Mouse (Mus musculus) limb, embryonic 12.5 days (tissue): Measurements from ENCODE around the gene Acadl. TPM values are rescaled to one million over a fixed set of nuclear protein-coding genes. Genes with fewer than 3 reads are reported as not detected.

Experiments used
- ATAC-seq: fragments of 200-750 bp; cut with Nextera tagmentation; 2 replicates; pipeline ENCODE4 v1.8.0; 2017; ENCODE audit warnings: low read depth, moderate TSS enrichment; ENCODE audit not compliant: insufficient number of reproducible peaks, insufficient read depth, low FRiP score, low TSS enrichment
- H3K27ac ChIP-seq: fragments of 300-500 bp; sonication (generic); 2 replicates; pipeline ENCODE4 v1.5.1; 2016; ENCODE audit warnings: mild to moderate bottlenecking, moderate library complexity
- H3K27me3 ChIP-seq: fragments of 300-500 bp; sonication (generic); 2 replicates; pipeline ENCODE4 v1.6.1; 2016; ENCODE audit warnings: mild to moderate bottlenecking, moderate library complexity
- H3K36me3 ChIP-seq: fragments of 300-500 bp; sonication (generic); 2 replicates; pipeline ENCODE4 v1.6.1; 2016; ENCODE audit warnings: mild to moderate bottlenecking, moderate library complexity
- H3K4me1 ChIP-seq: fragments of 300-500 bp; sonication (generic); replicated peaks from 2 replicates; pipeline ENCODE4 v1.6.1; 2016
- H3K4me2 ChIP-seq: fragments of 300-500 bp; sonication (generic); 2 replicates; pipeline ENCODE4 v1.6.1; 2016; ENCODE audit warnings: mild to moderate bottlenecking, moderate library complexity
- H3K4me3 ChIP-seq: fragments of 300-500 bp; sonication (generic); replicated peaks from 2 replicates; pipeline ENCODE4 v1.5.1; 2016; ENCODE audit warnings: mild to moderate bottlenecking
- H3K9ac ChIP-seq: fragments of 300-500 bp; sonication (generic); replicated peaks from 2 replicates; pipeline ENCODE4 v1.6.1; 2016; ENCODE audit warnings: mild to moderate bottlenecking, moderate library complexity
- H3K9me3 ChIP-seq: fragments of 300-500 bp; sonication (generic); 2 replicates; pipeline ENCODE4 v1.6.1; 2016; ENCODE audit warnings: mild to moderate bottlenecking, moderate library complexity
- WGBS: fragments of 180-500 bp; shearing (Covaris S2); methylation state at CpG from one replicate; pipeline ENCODE4 v1.1.7; 2016; 5-methylcytosine and 5-hydroxymethylcytosine counted together
- polyA plus RNA-seq: library from polyadenylated mRNA; unstranded; fragments of >200 nt; fragmentation: Nextera tagmentation; extraction: Ambion mirVana; gene quantifications from 2 replicates; pipeline ENCODE4 v1.2.1, GENCODE M21; 2016

Acadl gene
- polyA plus RNA-seq, 1 experiment from 2014 or later: 66.1 TPM

GRCm38 (mm10) chr1:66874740-66875139, 11.7 kb upstream of the Acadl start:
- H3K27me3 ChIP-seq: no peaks in the 10 kb centered on the region
- no peak overlapping the region for H3K4me3 ChIP-seq
- H3K27ac ChIP-seq: no peak overlapping the region
- H3K4me2 ChIP-seq: no peak overlapping the region
- H3K9ac ChIP-seq: no peak overlapping the region
- ATAC-seq: no peak
- H3K36me3 ChIP-seq: no peaks in the 10 kb centered on the region
- 88% methylated on average over 6 of the region's 6 CpGs for WGBS
- peaks cover 14% of the 10 kb centered on the region for H3K9me3 ChIP-seq
- H3K4me1 ChIP-seq: no peaks in the 10 kb centered on the region

GRCm38 (mm10) chr1:66871591-66871990, 8.5 kb upstream of the Acadl start:
- H3K9me3 ChIP-seq: no peaks in the 10 kb centered on the region
- no peaks in the 10 kb centered on the region for H3K36me3 ChIP-seq
- no peaks in the 10 kb centered on the region for H3K27me3 ChIP-seq
- H3K4me2 ChIP-seq: no peak overlapping the region
- 87% methylated on average over 7 of the region's 7 CpGs for WGBS
- H3K4me3 ChIP-seq: no peak overlapping the region
- ATAC-seq: no peak
- no peaks in the 10 kb centered on the region for H3K4me1 ChIP-seq
- no peak overlapping the region for H3K9ac ChIP-seq
- H3K27ac ChIP-seq: no peak overlapping the region

GRCm38 (mm10) chr1:66865633-66866032, 2.6 kb upstream of the Acadl start:
- H3K4me2 ChIP-seq: no peak overlapping the region
- H3K9me3 ChIP-seq: no peaks in the 10 kb centered on the region
- H3K4me1 ChIP-seq: peaks cover 11% of the 10 kb centered on the region
- no peak overlapping the region for H3K27ac ChIP-seq
- 82% methylated on average over 4 of the region's 4 CpGs for WGBS
- no peaks in the 10 kb centered on the region for H3K36me3 ChIP-seq
- no peak overlapping the region for H3K9ac ChIP-seq
- no peak for ATAC-seq
- no peak overlapping the region for H3K4me3 ChIP-seq
- no peaks in the 10 kb centered on the region for H3K27me3 ChIP-seq

GRCm38 (mm10) chr1:66863741-66864495, 841 bp upstream of the Acadl start:
- Histone ChIP-seq H3K27me3 (no peaks in the 10 kb centered on the region), H3K9ac (no peak overlapping the region), H3K36me3 (peaks cover 4% of the 10 kb centered on the region; the same call in 1 of the 2 replicates), H3K27ac (no peak overlapping the region), H3K9me3 (no peaks in the 10 kb centered on the region), H3K4me2 (peak overlapping the region; percentile 73), H3K4me1 (peaks cover 11% of the 10 kb centered on the region), H3K4me3 (peak overlapping the region; percentile 91)
- ATAC-seq: no peak
- 8% methylated on average over 9 of the region's 9 CpGs for WGBS

- Histone ChIP-seq H3K9ac (peak overlapping the region; percentile 86), H3K9me3 (peaks cover 4% of the 10 kb centered on the region; the same call in 1 of the 2 replicates), H3K4me3 (peak overlapping the region; percentile 91), H3K4me2 (peak overlapping the region; percentile 73), H3K27me3 (no peaks in the 10 kb centered on the region), H3K36me3 (peaks cover 13% of the 10 kb centered on the region), H3K4me1 (peaks cover 11% of the 10 kb centered on the region), H3K27ac (no peak overlapping the region)
- WGBS: 26% methylated on average over 14 of the region's 14 CpGs
- ATAC-seq: no peak
Measured at GRCm38 (mm10) chr1:66861764-66862672, 1.1 kb downstream of the Acadl start.

- Histone ChIP-seq H3K4me3 (no peak overlapping the region), H3K4me1 (no peaks in the 10 kb centered on the region), H3K36me3 (peaks cover 72% of the 10 kb centered on the region), H3K9me3 (peaks cover 8% of the 10 kb centered on the region), H3K9ac (no peak overlapping the region), H3K27me3 (no peaks in the 10 kb centered on the region), H3K27ac (no peak overlapping the region), H3K4me2 (no peak overlapping the region)
- WGBS: 95% methylated on average over 4 of the region's 4 CpGs
- ATAC-seq: no peak
Measured at GRCm38 (mm10) chr1:66847506-66847905, 15.6 kb downstream of the Acadl start.

- Histone ChIP-seq H3K4me2 (no peak overlapping the region), H3K36me3 (peaks cover 69% of the 10 kb centered on the region), H3K27ac (no peak overlapping the region), H3K9me3 (peaks cover 8% of the 10 kb centered on the region), H3K4me3 (no peak overlapping the region), H3K27me3 (no peaks in the 10 kb centered on the region), H3K4me1 (no peaks in the 10 kb centered on the region), H3K9ac (no peak overlapping the region)
- WGBS: 92% methylated on average over 5 of the region's 5 CpGs
- ATAC-seq: no peak
Measured at GRCm38 (mm10) chr1:66845690-66846318, 17.3 kb downstream of the Acadl start.

GRCm38 (mm10) chr1:66841938-66842337, 21.1 kb downstream of the Acadl start:
- no peaks in the 10 kb centered on the region for H3K4me1 ChIP-seq
- H3K4me2 ChIP-seq: no peak overlapping the region
- WGBS: 75% methylated on average over 10 of the region's 10 CpGs
- H3K9ac ChIP-seq: no peak overlapping the region
- ATAC-seq: no peak
- H3K4me3 ChIP-seq: no peak overlapping the region
- H3K9me3 ChIP-seq: no peaks in the 10 kb centered on the region
- peaks cover 45% of the 10 kb centered on the region for H3K36me3 ChIP-seq
- H3K27me3 ChIP-seq: no peaks in the 10 kb centered on the region
- no peak overlapping the region for H3K27ac ChIP-seq

- WGBS: 72% methylated on average over 6 of the region's 6 CpGs
- H3K9ac ChIP-seq: no peak overlapping the region
- no peak for ATAC-seq
Measured at GRCm38 (mm10) chr1:66841510-66841909, 21.6 kb downstream of the Acadl start.

GRCm38 (mm10) chr1:66839755-66840438, 23.2 kb downstream of the Acadl start:
- WGBS: 85% methylated on average over 7 of the region's 7 CpGs
- H3K27me3 ChIP-seq: no peaks in the 10 kb centered on the region
- H3K4me2 ChIP-seq: no peak overlapping the region
- peaks cover 39% of the 10 kb centered on the region for H3K36me3 ChIP-seq
- H3K9me3 ChIP-seq: no peaks in the 10 kb centered on the region
- no peaks in the 10 kb centered on the region for H3K4me1 ChIP-seq
- no peak overlapping the region for H3K27ac ChIP-seq
- no peak overlapping the region for H3K4me3 ChIP-seq
- no peak overlapping the region for H3K9ac ChIP-seq
- no peak for ATAC-seq

More at GRCm38 (mm10) chr1:66841510-66841909, 21.6 kb downstream of the Acadl start:
- no peak overlapping the region for H3K27ac ChIP-seq
- peaks cover 45% of the 10 kb centered on the region for H3K36me3 ChIP-seq
- no peak overlapping the region for H3K4me2 ChIP-seq
- H3K4me3 ChIP-seq: no peak overlapping the region
- H3K9me3 ChIP-seq: no peaks in the 10 kb centered on the region
- H3K4me1 ChIP-seq: no peaks in the 10 kb centered on the region
- no peaks in the 10 kb centered on the region for H3K27me3 ChIP-seq
